Mouse (Mus musculus): Measurements from ENCODE around the gene Tmeff2.

Tmeff2 gene

DNA sequence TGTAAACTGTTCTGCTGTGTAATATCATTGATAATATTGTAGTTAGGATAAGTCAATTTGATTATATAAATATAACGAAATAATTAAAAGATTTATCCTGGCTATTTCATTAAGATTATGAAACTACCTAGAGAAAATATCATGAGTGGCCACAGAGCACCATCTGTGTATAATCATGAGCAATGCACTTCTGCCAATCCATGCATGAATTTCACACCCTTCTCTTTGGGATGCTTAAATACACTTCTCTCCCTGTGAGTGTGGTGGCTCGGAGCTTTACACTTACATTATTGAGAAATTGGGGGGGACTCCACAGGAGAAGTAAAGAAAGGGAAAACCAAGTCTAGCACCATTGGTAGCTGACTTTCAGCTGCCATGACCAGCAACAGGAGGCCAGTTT lies 206.9 kb downstream of the Tmeff2 start:
- DNase-seq (ENCODE audit: low read depth) = no peak

DNA sequence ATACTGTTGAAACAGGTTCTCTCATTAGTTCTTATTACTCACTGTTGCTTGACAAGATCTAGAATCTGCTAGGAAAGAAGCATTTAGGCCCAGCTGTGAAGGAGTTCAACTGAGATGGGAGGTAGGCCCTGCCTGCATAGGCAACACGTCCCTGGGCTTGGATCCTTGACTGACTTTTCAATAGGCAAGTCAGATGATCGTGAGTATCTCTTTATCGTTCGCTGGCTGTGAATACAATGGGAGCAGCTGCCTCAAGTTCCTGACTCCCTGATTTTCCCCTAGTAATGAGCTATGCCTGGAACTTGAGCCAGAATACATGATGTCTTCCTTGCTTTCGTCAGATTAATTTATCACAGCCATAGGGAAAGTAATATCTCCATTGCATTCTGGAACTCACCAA lies 214.3 kb downstream of the Tmeff2 start:
- no peak for DNase-seq (ENCODE audit: low read depth)

DNA sequence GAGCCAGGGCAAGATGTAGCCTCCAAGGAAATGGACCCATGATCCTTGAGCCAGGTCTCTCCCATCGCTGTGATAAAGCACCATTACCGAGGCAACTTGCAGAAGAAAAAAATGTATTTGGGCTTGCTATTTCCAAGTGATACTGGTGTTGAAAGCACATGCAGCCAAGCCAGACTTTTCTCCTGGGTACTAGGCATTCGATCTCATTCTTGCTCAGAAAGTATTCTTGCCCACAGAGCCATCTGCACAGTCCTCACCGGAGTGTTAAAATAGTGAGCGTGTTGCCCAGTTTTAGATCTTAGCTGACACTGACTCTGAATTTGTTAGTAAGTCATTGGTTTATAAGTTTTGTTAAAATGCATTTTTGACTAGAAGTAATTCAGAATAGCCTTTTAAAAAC lies 215.3 kb downstream of the Tmeff2 start:
- DNase-seq (ENCODE audit: low read depth) = no peak

DNA sequence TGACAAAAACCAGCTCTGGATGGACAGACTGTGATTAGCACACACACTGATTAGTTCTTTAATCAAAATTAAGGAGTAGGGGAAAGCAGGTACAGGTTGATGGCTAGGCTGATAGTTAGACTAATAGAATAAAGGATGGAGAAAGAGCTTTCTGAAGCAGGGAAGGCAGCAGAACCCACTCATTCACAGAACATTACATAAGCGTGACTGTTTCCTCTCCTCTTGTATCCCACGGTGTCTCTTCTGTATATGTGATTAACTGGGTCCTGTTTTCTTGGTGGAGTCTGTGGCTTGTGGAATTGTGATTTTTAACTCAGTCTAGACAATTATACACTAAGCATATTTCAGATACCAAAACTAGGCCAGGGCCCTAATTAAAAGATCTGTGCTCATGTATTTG lies 217.4 kb downstream of the Tmeff2 start:
- DNase-seq (ENCODE audit: low read depth) = no peak

DNA sequence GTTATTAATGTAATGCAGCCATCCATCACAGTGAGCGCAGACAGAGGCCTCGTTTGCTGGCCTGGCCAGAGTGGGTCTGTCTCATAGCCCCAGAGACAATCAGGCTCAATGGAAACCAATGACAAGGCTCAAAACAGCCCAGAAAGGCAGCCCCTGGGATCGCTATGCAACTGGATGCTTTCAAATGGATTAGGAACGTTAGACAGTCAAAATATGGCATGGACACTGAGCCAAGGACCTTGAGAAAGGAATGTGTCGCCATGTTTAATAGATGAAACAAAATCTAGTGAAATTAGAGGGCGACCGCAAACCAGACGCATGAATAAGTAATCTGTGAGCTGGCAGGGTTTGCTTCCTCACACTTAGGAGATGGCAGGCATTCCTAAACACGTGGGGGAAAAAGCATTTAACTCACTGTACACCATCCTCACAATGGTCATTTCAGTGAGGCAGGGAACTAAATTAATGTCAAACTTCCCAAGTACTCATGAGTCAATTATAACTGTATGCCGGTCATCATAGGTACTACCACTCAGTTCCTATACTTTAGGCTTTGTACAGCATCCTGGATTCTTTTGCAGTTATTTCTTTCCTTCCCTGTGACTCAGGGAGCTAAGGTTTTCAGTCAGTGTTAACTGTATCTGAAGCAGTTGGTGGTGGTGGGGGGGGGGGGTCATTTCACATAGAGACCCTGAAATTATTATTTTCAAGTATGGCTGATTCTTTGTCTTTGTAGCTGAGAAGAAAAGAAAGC lies 225.4 kb downstream of the Tmeff2 start:
- no peak for DNase-seq (ENCODE audit: low read depth)

DNA sequence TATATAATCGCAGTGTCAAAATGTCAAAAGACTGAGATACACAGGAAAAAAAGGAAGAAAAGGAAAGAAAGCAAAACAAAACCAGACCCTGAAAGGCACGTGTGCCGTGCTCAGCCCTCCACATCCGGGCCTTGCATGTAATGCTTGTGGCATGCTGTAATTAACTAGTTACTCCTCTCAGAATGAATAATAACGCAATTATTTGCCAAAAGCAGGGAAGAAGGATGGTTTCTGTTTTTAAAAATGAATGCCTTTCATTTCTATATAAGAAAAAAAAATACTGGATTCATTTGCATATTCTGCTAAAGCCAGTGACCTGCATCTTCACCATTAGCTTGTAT lies 225.9 kb downstream of the Tmeff2 start:
- no peak for DNase-seq (ENCODE audit: low read depth)

DNA sequence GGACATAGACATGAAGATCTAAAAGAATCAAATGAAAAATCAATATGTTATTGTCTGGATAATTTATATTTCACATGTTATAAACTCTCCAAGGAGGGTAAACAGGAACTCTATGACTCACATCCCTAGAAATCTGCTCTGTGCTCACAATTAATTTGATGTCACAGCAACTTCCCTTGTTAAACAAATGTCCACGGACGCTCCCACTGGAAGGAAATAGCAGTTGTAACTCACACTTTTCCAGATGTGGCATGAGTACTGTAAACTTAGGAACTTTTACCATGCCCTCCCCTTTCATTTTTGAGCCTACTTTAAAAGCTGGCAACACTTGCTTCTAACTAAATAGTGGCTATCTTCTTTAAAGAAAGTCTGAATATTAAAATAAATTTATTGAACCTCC lies 236.3 kb downstream of the Tmeff2 start:
- no peak for DNase-seq (ENCODE audit: low read depth)

DNA sequence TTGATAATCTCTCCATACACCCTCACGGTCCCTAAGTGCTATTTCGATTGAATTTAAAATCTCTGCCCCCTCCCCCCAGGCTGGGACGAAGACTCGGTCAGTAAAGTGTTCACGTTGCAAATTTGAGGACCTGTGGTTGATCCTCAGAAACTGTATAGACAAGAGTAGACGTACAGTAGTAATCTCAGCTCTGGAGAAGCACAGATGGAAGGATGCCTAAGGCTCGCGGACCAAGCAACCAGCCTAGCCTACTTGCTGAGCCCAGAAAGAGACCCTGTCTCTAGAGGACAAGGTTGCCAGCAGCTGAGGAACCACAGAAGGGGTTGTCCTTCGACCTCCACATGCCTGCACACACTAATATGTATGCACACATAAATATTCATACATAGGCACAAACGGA lies 239.2 kb downstream of the Tmeff2 start:
- no peak for DNase-seq (ENCODE audit: low read depth)

DNA sequence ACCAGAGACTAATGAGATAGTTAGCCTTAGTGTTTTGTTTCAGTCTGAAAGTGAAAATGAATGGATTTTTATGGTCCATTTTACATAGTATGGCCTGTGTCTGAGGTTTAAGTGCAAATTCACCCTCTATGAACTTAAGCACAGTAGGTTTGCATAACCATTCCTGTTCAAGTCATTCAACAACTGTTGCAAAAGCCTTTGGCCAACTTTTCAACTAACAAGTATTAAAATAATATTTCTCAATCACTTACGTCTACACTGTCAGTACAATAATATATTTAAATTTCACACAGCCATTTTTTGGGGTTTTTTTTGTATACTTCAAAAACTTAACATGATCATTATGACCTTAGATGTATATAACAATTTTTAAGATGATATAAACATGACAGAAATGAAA lies 240.9 kb downstream of the Tmeff2 start:
- DNase-seq (ENCODE audit: low read depth) = no peak

DNA sequence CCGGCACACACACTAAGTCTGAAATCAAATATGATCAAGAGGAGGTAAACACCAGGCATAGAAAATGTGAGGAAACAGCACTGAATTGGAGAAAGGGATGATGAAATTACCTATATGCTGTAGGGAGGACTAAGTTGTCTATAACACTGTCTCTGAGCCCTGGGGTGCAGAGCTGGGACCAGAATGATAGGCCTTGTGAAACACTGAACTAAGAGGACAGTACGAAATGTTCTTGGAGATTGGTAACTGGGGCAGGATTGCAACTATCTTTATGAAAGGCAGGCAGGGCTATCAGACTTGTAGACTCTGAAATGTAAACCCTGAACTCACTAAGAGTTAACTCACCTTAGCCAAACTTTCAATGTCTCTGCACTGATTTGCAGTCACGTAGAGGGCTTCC lies 242.3 kb downstream of the Tmeff2 start:
- no peak for DNase-seq (ENCODE audit: low read depth)

DNA sequence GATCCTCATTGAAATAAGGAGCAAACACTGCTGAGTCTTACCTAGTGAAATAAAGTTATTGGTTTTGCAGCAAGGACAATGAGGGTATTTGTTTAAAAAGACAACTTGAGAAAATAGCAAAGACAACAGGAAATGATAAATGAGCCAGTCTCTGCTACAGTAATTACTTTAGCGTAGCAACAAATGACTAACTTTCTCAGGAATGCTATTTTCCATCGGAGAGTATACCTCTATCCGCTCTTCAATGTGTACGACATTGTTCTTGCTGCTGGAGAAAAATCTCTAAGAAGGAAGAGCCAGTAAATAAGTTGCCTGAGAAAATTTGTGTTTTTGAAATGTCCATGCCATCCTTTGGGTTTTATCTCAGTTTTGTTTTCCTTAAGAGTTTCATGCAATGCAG lies 245.2 kb downstream of the Tmeff2 start:
- DNase-seq (ENCODE audit: low read depth) = no peak

DNA sequence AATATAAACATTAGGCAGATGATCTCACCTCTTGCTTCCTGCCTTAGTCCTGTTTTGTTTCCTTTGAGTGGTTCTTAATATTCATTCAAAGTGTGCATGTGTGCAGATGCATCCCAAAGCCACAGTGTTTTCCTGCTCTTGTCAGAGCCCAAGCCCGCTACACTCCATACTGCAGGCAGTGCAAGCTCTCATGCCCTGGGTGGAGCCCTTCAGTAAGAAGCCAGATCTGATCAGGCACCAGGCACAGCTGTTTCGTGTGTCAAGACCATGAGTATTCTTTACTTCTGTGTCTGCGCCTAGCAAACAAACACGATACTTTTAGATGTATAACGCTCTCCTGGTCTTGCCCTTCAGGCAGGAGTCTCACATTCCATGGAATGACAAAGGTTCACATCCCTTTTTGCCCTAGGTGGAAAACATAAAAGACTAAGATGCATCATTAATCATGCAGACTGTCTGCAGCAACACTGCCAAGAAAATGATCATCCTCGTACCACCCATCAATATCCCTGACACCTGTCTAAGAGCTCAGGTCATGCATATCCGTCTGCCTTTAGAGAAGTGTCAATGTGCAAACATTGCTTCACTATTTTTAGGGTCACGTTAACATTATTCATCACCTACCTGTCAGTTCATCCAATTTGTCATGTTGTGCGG lies 248.2 kb downstream of the Tmeff2 start:
- no peak for DNase-seq (ENCODE audit: low read depth)

DNA sequence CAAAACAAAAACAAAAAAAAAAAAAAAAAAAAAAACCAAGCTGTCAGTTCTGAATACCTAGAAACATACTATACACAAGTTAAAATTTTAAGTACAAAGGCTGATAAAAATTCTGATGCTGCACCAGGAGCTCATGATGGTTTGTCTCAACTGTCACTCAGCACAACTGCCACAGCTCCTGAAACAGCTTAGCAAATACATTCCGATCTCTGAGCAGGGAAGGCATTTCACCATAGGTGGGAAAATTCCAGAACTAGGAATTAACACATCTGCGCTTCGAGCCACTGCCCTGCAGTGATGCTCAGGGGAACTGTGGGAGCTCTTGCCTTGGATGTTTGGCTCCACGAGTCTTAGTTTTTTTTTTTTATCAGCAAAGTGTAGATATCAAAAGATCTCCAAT lies 249.0 kb downstream of the Tmeff2 start:
- DNase-seq (ENCODE audit: low read depth) = no peak

DNA sequence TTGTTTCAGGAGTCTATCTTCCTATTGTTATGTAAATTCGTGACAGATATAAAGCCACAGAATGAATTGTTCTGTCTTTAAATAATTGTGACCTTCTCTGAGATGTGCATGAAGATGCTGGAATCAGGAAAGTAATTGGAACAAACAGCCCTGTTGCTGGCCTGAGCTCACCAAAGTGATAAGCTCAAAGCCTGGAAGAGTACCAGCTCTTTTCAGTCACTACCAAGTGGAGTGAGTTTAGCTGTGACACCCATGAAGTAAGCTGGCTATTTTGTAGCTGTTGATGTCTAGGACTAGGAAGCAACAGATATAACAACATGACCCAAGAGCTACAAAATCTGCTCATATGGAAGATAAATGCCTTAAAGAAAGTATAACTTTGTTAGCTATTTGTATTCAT lies 249.4 kb downstream of the Tmeff2 start:
- no peak for DNase-seq (ENCODE audit: low read depth)

DNA sequence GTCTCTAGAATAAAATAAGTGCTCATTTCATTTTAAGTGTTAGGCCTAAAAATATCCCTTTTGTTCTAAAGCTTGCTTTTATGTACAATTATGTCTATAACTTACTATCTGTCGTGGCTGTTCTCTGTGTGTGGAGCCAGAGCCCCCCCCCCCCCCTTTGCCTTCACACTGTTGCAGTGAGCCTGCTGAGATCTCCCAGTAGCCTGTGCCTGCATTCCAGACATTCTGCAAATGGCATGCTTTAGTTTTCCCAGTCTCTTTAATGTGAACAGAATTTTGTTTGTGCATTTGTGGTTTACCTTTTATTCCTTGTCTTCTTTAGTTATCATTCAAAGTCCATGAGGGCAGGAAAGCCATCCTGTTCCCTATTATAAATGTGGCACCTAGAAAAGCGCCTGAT lies 251.6 kb downstream of the Tmeff2 start:
- DNase-seq (ENCODE audit: low read depth) = no peak

DNA sequence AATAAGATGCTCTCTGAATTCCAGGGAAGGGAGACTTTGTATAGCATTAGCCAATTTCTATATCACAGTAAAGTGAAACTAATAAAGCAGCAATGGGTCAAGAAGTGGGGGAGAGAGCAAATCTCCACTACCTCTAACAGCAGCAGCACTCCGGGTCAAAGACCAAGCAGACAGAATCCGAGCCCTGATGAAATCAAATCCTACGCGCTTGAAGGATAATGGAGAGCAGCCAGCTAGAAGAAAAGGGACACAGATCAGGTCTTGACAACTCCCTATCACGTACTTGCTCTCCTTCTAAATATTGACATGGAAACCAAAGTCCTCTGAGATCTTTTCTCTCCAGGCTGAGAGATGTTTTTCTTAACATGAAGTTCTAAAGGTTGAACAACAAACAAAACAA lies 252.4 kb downstream of the Tmeff2 start:
- DNase-seq (ENCODE audit: low read depth) = no peak

DNA sequence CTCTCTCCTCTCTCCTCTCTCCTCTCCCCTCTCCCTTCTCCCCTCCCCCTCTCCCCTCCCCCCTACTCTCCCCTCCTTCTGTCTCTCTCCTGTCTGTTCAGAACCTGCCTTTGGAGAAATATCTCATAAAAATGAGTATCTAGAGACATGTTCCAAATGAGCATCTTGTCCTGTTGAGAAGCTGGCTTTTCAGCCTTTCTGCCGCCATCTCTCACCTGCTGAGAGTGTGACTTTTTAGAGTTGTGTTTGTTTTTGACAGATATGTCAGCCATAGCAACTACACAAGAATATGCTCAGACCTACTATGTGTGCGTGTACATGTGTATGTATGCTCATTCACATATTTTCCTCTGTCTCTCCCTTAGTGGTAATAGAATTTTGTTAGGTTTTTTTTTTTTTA lies 283.8 kb downstream of the Tmeff2 start:
- DNase-seq (ENCODE audit: low read depth) = no peak

DNA sequence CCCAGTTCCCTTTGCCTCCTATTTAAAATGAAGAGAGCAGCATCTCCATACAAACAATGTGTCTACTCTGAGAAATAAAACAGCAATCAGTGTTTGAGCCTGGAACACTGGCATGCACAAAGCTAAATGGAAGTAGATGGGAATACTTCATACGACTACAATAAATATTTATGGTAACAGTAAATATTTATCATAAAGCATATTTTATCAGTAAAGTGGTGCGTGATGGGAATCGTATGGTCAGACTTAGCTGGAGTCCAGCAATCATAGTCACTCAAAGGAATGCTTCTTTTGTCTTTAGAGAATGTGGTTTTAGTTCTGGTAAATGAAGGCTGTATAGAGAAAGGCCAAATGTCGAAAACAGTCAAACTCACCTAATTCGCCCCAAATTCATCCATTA lies 288.6 kb downstream of the Tmeff2 start:
- no peak for DNase-seq (ENCODE audit: low read depth)

DNA sequence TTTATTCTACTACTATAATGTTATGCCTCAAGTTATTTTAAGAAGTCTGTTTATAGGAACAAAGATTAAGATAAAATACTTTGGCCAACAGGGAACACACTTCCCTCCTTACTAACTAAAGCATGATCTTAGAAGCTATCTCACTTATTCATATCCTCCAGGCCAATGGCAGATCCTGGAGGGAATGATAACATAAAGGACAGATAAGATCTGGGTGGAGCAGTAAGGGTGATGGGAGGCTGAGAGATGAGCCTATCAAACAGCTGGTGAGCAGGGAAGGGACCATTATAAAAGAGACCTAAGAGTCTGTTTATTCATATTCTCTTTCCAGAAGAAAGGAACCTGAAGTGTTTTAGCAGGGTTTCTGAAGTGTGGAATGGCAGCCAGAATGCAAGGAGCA lies 290.8 kb downstream of the Tmeff2 start:
- DNase-seq (ENCODE audit: low read depth) = no peak

DNA sequence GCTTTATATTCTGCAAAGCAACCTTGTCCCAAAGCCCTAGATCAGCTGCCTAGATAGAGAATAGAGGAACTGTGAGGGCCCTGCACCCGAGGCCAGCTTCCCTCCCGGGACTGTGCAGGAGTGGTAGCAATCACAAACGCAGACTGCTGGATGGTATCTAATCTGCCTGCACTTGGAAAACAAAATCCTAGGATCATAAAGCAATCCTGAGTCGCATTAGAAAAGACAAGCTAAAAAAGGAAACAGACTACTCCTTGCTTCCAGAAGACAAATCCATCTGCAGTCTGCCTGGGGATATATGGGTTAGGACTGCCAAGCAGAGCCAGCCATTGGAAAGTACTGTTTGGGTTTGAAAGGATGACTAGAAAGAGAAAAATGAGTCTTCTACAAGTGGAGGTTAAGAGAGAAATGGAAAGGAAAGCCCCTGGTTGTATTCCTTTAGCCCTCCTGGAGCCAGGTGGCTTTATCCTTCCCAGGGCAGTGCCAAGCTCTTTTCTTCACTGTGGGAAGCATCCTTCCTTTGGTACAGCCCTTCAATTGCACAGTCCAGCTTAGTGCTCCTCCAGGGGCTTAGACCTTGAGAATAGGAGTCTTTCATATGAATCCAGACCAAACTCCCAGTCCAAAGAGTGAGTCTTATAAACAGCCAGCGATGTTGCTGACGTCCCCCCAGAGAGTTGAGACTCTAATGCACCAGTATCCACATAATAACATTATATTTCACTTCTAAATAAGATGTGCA lies 291.6 kb downstream of the Tmeff2 start:
- DNase-seq (ENCODE audit: low read depth) = no peak

DNA sequence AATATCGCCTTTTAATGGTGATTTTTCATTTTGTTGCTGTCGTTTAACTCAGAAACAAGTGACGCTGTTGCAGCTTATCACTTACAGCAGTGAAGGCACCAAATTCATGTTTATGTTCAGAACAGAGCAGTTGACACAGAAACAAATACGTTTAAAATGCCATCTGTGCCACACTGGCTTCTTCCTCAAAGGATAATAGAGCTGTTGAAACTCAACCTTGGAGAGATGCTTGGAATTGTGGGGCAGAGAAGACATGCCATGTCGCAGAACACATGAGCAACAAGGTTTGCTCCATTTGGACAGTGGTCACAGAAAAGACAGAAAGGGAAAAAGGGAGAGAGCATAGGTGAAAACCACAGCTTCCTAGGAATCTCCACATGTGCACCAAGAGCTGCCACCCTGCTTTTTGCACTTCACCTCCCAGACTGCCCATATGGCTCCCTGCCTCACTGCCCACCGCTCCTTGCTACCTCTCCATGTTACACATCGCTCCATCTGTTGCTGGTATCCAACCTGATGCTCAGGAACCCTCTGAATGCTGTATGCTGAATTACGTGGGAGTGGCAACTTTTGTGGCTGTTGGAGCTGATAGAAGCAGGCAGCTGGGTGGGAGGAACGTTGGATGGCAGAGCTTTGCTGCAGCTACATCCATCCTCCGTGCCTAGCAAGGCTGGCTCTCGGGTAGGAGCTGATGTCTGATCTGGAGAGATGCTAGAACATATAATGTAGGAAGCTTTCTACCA lies 298.8 kb downstream of the Tmeff2 start:
- DNase-seq (ENCODE audit: low read depth) = no peak

DNA sequence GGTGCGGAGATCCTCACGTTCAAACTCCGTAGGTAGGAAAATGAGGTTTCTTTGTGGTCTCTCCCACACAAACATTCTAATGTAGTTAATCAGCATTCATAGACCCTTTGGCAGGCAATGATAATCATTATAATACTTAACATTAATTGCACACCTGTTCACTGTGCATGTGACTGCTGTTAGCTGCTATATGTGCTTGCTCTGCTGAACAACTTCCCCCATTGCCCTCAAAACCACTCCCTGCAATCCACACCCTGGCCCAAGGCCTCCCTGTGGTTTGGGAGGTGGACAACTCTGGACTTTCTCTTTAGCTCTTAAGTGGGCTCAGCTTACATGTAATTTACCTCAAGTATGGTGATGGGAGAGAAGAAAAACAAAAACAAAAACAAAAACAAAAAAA lies 299.5 kb downstream of the Tmeff2 start:
- DNase-seq (ENCODE audit: low read depth) = no peak

DNA sequence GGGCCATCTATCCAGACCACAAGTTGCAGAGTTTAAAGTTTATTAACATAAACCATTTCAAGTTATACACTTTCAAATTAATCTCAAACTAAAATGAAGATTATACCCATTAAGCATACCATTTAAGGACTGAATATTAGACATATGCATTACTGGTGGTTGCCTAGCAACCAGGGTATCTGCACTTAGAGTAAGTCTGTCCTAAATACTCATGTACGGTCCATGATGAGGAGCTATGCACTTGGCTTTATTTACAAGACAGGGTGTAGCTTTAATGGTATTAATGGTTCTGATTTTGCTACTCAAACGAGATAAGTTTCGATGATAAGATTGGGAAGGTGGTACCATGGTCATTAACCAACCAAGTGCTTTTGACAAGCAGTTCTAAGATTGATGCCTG lies 315.2 kb downstream of the Tmeff2 start:
- no peak for DNase-seq (ENCODE audit: low read depth)
